Mouse (Mus musculus) CD8-positive naive resting alpha-beta T cell, adult 57 days (primary cell): ENCODE results near the gene Rfx2. TPM values are rescaled to one million over a fixed set of nuclear protein-coding genes. Genes with fewer than 3 reads are reported as not detected.

Source experiments
- total RNA-seq: library from RNA; stranded (reverse); gene quantifications from one replicate; pipeline ENCODE4 v1.2.4, GENCODE M21; 2023

The Rfx2 gene
- total RNA-seq, result 21.6 TPM

DNA sequence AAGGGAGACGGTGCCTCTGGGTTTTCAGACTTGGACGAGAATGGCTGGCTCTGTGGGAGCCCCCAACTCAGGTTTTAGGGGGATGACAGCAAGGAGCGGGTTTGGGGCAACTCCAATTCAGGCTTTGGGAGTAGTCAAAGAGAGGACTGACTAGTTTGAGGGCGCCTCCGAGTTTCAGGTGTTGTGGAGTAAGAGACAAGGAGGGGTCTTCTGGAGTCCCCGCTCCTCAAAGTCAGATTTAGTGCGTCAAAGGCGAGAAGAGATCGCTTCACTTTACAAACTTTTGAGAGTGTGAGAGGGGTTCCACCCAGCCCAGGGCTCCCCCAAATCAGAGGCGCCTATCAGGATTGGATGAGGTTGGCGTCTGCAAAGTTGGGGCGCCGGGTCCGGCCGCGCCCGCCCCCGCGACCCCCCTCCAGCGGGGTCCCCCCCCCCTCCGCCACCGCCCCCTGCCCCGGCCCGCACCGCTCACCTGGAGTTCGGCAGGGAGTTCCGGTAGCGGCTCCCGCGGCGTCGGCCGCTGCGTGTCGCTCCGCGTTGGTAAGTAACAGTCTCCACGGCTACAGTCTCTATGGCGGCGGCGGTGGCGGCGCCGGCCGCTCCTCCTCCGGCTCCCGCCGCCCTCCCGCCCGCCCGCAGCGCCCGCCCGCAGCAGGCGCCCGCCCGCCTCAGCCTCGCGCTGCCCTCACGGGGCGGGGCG is at the start of gene Rfx2:
Gene Rfx2, minus strand, starts transcription at position 603 of the 700 bp plus-strand sequence.

DNA sequence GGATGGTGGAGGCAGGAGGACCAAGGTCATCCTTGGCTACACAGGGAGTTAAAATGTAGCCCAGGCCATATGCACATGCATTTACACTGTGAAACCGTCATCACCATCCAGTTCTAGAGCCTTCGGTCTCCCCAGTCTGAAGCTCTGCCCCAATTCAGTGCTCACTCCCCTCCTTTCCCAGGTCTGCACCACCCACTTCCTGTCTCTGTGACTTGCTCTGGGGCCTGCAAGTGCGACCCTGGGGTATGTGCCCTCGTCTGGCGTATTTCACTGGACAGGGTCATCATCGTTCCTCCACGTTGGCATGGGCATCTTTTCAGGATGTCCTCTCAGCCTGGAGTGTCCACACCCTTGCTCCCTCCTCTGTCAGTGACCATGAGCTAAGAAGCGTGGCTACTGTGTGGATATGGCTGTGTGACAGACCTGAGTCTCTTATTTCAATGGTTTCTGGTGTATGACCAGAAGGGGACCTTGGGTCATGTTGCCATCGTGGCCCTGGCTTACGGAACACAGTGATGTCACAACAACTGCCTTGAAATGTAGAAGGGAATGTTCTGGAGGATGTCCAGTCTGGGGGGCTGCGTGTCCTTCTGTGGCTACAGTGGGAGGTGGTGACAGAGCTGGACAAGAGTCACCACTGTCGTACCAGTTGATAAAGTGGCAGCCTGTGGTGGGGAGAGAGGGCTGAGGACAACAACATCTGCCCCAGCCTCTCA is 44.3 kb upstream of the Rfx2 start, which contains the start of gene 1700061G19Rik:
Gene 1700061G19Rik, plus strand, starts transcription at position 542 of the 716 bp plus-strand sequence.

DNA sequence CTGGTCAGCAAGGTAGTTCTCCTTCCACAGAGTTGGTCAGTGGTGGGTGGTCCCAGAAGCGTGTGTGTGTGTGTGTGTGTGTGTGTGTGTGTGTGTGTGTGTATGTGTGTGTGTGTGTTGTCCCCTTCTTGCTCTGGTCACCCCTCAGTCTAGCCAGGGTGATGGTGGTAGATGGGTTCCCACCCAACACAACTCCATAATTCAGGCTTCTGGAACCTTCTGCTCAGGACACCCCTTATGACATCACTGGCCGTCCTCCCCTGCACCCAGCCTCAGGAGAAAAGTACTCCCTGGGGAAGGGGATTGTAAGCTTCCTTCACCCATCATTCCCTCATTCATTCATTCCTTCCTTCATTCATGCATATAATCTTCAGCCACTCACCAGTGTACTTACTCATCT is 43.4 kb upstream of the Rfx2 start, which contains the start of gene Acsbg2:
Gene Acsbg2, minus strand, starts transcription at position 211 of the 400 bp plus-strand sequence.

DNA sequence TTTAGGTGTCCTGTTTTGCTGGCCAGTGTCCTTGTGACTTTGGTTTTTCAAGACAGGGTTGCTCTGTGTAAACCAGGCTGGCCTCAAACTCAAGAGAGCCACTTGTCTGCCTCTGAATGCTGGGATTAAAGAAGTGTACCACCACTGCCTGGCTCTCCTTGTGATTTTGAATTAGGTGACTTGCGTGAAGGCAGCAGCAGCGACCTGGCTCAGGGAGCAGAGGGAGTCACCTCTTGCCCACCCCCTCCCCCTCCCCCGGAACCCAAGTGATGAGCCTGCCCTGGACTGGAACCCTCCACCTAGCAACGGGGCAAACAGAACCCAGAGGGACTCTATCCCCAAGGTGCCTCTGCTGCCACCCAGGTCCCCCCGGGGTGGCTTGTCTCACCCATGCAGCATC is 60.9 kb downstream of the Rfx2 start, which contains the start of gene Prr22:
Gene Prr22, plus strand, starts transcription at position 301 of the 400 bp plus-strand sequence.

DNA sequence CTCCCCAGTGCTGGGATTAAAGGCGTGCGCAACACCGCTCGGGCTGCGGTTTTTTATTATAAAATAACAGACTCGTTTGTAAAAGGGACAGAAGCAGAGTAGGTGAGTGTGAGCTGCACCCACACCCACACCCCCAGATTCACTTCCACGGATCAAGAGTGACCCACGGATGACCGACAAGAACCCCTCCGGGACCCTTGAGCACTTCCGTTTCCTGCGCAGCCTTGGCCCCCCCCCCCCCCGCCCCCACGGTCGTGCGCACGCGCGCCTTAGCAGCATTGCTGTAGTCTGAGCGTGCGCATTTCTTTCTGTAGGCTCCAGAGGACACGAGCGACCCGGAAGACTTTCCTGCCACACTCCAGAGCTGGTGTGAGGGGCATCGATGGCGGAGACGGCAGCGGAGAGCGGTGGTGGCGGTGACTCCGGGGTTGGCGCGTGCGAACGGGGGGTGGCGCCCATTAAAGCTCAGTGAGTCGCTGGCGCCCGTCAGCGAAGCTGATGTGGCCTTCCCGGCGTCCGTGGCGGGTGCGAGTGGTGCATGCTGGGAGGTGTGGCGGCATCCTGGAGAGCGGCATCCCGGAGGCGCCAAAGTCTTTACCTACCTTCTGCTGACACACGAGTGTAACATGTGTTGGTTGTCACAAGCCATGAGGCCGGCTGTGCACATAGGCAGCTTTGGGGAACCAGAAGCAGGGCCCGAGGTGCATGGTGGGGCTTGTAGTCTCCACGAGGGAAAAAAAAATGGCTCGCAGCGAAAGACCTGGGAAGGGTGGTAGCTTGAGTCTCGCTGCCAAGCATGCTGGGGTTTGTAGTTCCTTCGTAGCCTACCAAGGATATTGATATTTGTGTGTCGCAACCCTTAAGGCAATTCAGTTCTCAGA is 66.1 kb downstream of the Rfx2 start, which contains the start of gene Dus3l:
Gene Dus3l, plus strand, starts transcription at position 284 of the 881 bp plus-strand sequence.

DNA sequence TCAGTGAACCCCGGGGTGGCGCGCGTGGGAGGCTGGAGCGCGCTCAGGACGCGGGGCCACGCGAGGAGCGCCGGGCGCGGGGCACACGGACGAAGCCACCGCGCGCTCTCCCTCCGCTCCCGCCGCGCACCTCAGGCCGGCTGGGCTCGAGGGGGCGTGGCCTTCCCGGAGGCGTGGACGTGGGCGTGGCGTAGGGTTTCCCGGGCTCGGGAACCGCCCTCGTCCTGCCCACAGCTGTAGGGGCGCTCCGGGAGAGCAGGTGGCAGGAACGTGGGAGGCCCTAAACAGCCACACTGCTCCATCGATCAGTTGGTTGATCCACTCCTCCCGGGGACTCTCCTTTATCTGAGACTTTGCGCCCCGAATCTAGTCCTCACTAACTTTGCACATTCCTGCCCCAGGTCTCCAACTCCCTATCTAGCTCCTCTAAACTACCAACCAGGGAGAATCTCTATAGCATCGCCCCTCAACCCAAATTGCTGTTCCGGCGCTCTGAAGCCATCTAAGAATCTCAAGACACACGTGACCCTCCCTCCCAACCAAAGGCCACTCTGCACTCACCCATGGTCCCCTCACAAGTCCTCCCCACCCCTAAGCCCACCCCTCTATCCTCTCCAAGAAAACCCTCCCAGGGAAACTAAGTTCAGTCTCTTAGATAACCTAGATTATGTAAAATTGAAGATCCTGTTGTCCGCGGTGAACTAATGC is 73.2 kb downstream of the Rfx2 start, which contains the start of gene Nrtn:
Gene Nrtn, minus strand, starts transcription at position 115 of the 708 bp plus-strand sequence.

Other genes starting within 250 kb of the Rfx2 start
- 438 TPM for gene Safb2, start 246.4 kb downstream of the Rfx2 start, total RNA-seq
- 249 TPM for gene Safb, start 246.2 kb downstream of the Rfx2 start, total RNA-seq
- 78.9 TPM for gene 2410015M20Rik, start 221.2 kb downstream of the Rfx2 start, total RNA-seq
- 2,069 TPM for gene Rpl36, start 217.6 kb downstream of the Rfx2 start, total RNA-seq
- 47.3 TPM for gene Lonp1, start 204.1 kb downstream of the Rfx2 start, total RNA-seq
- gene Catsperd, start 202.9 kb downstream of the Rfx2 start, total RNA-seq, result not detected
- gene Ranbp3, start 157.7 kb downstream of the Rfx2 start, total RNA-seq, result 111 TPM
- 51.5 TPM for gene Ndufa11, start 113.2 kb downstream of the Rfx2 start, total RNA-seq
- 9.6 TPM for gene Vmac, start 113.0 kb downstream of the Rfx2 start, total RNA-seq
- gene Nrtn, start 73.5 kb downstream of the Rfx2 start, total RNA-seq, result not detected
- gene Dus3l, start 66.3 kb downstream of the Rfx2 start, total RNA-seq, result 60.0 TPM
- 2.1 TPM for gene Prr22, start 60.8 kb downstream of the Rfx2 start, total RNA-seq
- not detected for gene Acsbg2, start 43.4 kb upstream of the Rfx2 start, total RNA-seq
- gene 1700061G19Rik, start 44.5 kb upstream of the Rfx2 start, total RNA-seq, result 2.1 TPM
- gene Mllt1, start 104.4 kb upstream of the Rfx2 start, total RNA-seq, result 49.0 TPM
- not detected for gene Acer1, start 151.1 kb upstream of the Rfx2 start, total RNA-seq
- gene Clpp, start 159.3 kb upstream of the Rfx2 start, total RNA-seq, result 27.6 TPM
- 12.2 TPM for gene Alkbh7, start 166.3 kb upstream of the Rfx2 start, total RNA-seq
- not detected for gene Pspn, start 169.0 kb upstream of the Rfx2 start, total RNA-seq
- gene Gtf2f1, start 180.3 kb upstream of the Rfx2 start, total RNA-seq, result 70.0 TPM
- not detected for gene Gm17949, start 180.5 kb upstream of the Rfx2 start, total RNA-seq
- gene Khsrp, start 200.5 kb upstream of the Rfx2 start, total RNA-seq, result 116 TPM
- not detected for gene Slc25a41, start 210.6 kb upstream of the Rfx2 start, total RNA-seq
- 2.2 TPM for gene Crb3, start 228.1 kb upstream of the Rfx2 start, total RNA-seq
- gene Slc25a23, start 228.8 kb upstream of the Rfx2 start, total RNA-seq, result 22.2 TPM
- gene Dennd1c, start 247.5 kb upstream of the Rfx2 start, total RNA-seq, result 160 TPM